Mouse (Mus musculus) neural tube, embryonic 15.5 days (tissue): Measurements from ENCODE around the gene Ak8. TPM values are rescaled to one million over a fixed set of nuclear protein-coding genes. Genes with fewer than 3 reads are reported as not detected.

Source experiments
- ATAC-seq: fragments of 200-750 bp; cut with Nextera tagmentation; 2 replicates; pipeline ENCODE4 v1.8.0; 2017; ENCODE audit warnings: mild to moderate bottlenecking, moderate TSS enrichment, moderate library complexity; ENCODE audit not compliant: low FRiP score
- H3K27ac ChIP-seq: fragments of 300-500 bp; sonication (generic); replicated peaks from 2 replicates; pipeline ENCODE4 v1.5.1; 2015; ENCODE audit warnings: mild to moderate bottlenecking, inconsistent platforms
- H3K27me3 ChIP-seq: fragments of 300-500 bp; sonication (generic); replicated peaks from 2 replicates; pipeline ENCODE4 v1.6.1; 2015; ENCODE audit warnings: inconsistent platforms
- H3K36me3 ChIP-seq: fragments of 300-500 bp; sonication (generic); 2 replicates; pipeline ENCODE4 v1.6.1; 2015; ENCODE audit warnings: inconsistent platforms
- H3K4me1 ChIP-seq: fragments of 300-500 bp; sonication (generic); 2 replicates; pipeline ENCODE4 v1.6.1; 2015; ENCODE audit warnings: inconsistent platforms
- H3K4me2 ChIP-seq: fragments of 300-500 bp; sonication (generic); 2 replicates; pipeline ENCODE4 v1.6.1; 2015; ENCODE audit warnings: inconsistent platforms, mild to moderate bottlenecking, moderate library complexity
- H3K4me3 ChIP-seq: fragments of 300-500 bp; sonication (generic); replicated peaks from 2 replicates; pipeline ENCODE4 v1.5.1; 2015; ENCODE audit warnings: mild to moderate bottlenecking, inconsistent platforms
- H3K9ac ChIP-seq: fragments of 300-500 bp; sonication (generic); replicated peaks from 2 replicates; pipeline ENCODE4 v1.6.1; 2015; ENCODE audit warnings: mild to moderate bottlenecking, inconsistent platforms
- H3K9me3 ChIP-seq: fragments of 300-500 bp; sonication (generic); replicated peaks from 2 replicates; pipeline ENCODE4 v1.6.1; 2016; ENCODE audit warnings: inconsistent platforms
- WGBS: fragments of 180-500 bp; shearing (Covaris S2); methylation state at CpG from one replicate; pipeline ENCODE4 v1.1.7; 2015; ENCODE audit warnings: mixed read lengths; 5-methylcytosine and 5-hydroxymethylcytosine counted together
- polyA plus RNA-seq: library from polyadenylated mRNA; unstranded; fragments of >200 nt; fragmentation: Nextera tagmentation; extraction: Ambion mirVana; gene quantifications from 2 replicates; pipeline ENCODE4 v1.2.1, GENCODE M21; 2015

Gene Ak8
- polyA plus RNA-seq, 1 experiment from 2014 or later, result 1.8 TPM

DNA sequence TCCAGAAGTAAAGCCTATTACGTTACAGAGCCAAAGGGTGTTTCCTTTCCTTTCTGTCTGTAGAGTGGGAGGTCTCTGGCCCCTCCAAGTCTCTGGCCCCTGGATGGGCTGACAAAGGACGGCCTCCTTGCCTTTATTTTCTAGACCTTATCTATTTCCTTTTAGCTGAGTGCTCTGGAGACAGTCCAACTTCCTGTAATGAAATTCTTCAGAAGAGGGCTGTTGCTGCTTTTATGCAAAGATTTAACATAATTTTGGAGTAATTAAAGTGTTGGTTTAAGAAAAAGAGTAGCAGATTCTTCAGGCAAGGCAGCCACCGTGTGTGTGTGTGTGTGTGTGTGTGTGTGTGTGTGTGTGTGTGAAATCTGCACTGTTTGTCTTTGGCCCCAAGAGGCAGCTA is 98.4 kb downstream of the Ak8 start:
- Histone ChIP-seq H3K9me3 (no peaks in the 10 kb centered on the region), H3K36me3 (no peaks in the 10 kb centered on the region), H3K27ac (0 out of 2 replicates have a peak overlapping the region, but pooled peaks have one; percentile 18), H3K4me2 (no peak overlapping the region), H3K9ac (no peak overlapping the region), H3K4me1 (peaks cover 25% of the 10 kb centered on the region), H3K4me3 (no peak overlapping the region), H3K27me3 (0 out of 2 replicates have a peak, but pooled peaks cover 3% of the 10 kb centered on the region)
- ATAC-seq, result no peak
- 40% methylated on average over 3 of the region's 3 CpGs for WGBS

- Histone ChIP-seq H3K27ac (no peak overlapping the region), H3K36me3 (no peaks in the 10 kb centered on the region), H3K4me3 (no peak overlapping the region), H3K4me1 (peaks cover 25% of the 10 kb centered on the region), H3K27me3 (0 out of 2 replicates have a peak, but pooled peaks cover 5% of the 10 kb centered on the region), H3K4me2 (no peak overlapping the region), H3K9me3 (no peaks in the 10 kb centered on the region), H3K9ac (no peak overlapping the region)
- 79% methylated on average over 2 of the region's 2 CpGs for WGBS
- no peak for ATAC-seq
Measured at GRCm38 (mm10) chr2:28799575-28799974, 99.6 kb downstream of the Ak8 start.

- Histone ChIP-seq H3K4me1 (peaks cover 5% of the 10 kb centered on the region), H3K36me3 (no peaks in the 10 kb centered on the region), H3K9ac (no peak overlapping the region), H3K4me2 (no peak overlapping the region), H3K27ac (no peak overlapping the region), H3K4me3 (no peak overlapping the region), H3K9me3 (no peaks in the 10 kb centered on the region), H3K27me3 (0 out of 2 replicates have a peak, but pooled peaks cover 5% of the 10 kb centered on the region)
- no peak for ATAC-seq
- 88% methylated on average over 7 of the region's 7 CpGs for WGBS
Measured at GRCm38 (mm10) chr2:28803406-28803805, 103.4 kb downstream of the Ak8 start.

- Histone ChIP-seq H3K4me2 (no peak overlapping the region), H3K4me3 (no peak overlapping the region), H3K9ac (no peak overlapping the region), H3K4me1 (no peaks in the 10 kb centered on the region), H3K9me3 (no peaks in the 10 kb centered on the region), H3K27me3 (no peaks in the 10 kb centered on the region), H3K36me3 (no peaks in the 10 kb centered on the region), H3K27ac (no peak overlapping the region)
- WGBS, result 81% methylated on average over 6 of the region's 6 CpGs
- no peak for ATAC-seq
Measured at GRCm38 (mm10) chr2:28808841-28809240, 108.9 kb downstream of the Ak8 start.

GRCm38 (mm10) chr2:28810260-28811013 is 110.5 kb downstream of the Ak8 start:
- no peak overlapping the region for H3K9ac ChIP-seq
- whole genome bisulfite sequencing, result 41% methylated on average over 5 of the region's 5 CpGs
- no peaks in the 10 kb centered on the region for H3K36me3 ChIP-seq
- H3K27me3 ChIP-seq, result no peaks in the 10 kb centered on the region
- no peaks in the 10 kb centered on the region for H3K9me3 ChIP-seq
- H3K27ac ChIP-seq, result no peak overlapping the region
- no peak overlapping the region for H3K4me2 ChIP-seq
- no peaks in the 10 kb centered on the region for H3K4me1 ChIP-seq
- ATAC-seq, result no peak
- no peak overlapping the region for H3K4me3 ChIP-seq

GRCm38 (mm10) chr2:28818866-28819265 is 118.9 kb downstream of the Ak8 start:
- ATAC-seq, result no peak
- peaks cover 7% of the 10 kb centered on the region for H3K36me3 ChIP-seq
- H3K27ac ChIP-seq, result no peak overlapping the region
- no peaks in the 10 kb centered on the region for H3K27me3 ChIP-seq
- H3K4me2 ChIP-seq, result no peak overlapping the region
- WGBS, result 88% methylated on average over 4 of the region's 4 CpGs
- H3K9ac ChIP-seq, result no peak overlapping the region
- H3K9me3 ChIP-seq, result no peaks in the 10 kb centered on the region
- H3K4me3 ChIP-seq, result no peak overlapping the region
- H3K4me1 ChIP-seq, result no peaks in the 10 kb centered on the region

DNA sequence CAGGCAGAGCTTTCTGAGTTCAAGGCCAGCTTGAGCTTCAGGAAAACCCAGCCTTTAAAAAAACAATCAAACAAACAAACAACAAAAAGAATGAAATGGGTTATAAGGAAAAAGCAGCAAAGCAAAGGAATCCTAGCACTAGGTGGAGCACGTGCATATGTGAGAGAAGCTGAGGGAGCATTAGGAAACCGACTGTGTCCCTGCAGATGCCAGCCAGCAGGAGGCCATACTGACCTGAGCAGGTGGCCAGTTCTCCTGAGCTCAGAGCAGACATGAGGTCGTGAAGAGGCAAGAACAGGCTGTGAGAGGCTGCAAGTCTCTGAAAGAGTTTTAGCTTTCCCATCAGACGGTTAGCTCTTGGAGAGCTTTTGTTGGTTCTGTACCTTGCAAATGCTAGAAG is 129.3 kb downstream of the Ak8 start:
- H3K27me3 ChIP-seq, result no peaks in the 10 kb centered on the region
- WGBS, result 44% methylated on average over 4 of the region's 4 CpGs
- peaks cover 84% of the 10 kb centered on the region for H3K36me3 ChIP-seq
- H3K4me1 ChIP-seq, result peaks cover 6% of the 10 kb centered on the region; the same call in 1 of the 2 replicates
- no peak overlapping the region for H3K4me2 ChIP-seq
- no peak overlapping the region for H3K9ac ChIP-seq
- no peak for ATAC-seq
- no peaks in the 10 kb centered on the region for H3K9me3 ChIP-seq
- H3K27ac ChIP-seq, result no peak overlapping the region
- H3K4me3 ChIP-seq, result no peak overlapping the region

GRCm38 (mm10) chr2:28836181-28836940 is 136.4 kb downstream of the Ak8 start:
- Histone ChIP-seq H3K27me3 (no peaks in the 10 kb centered on the region), H3K36me3 (peaks cover 36% of the 10 kb centered on the region), H3K9ac (no peak overlapping the region), H3K4me3 (no peak overlapping the region), H3K27ac (no peak overlapping the region), H3K4me1 (peaks cover 42% of the 10 kb centered on the region), H3K4me2 (no peak overlapping the region), H3K9me3 (no peaks in the 10 kb centered on the region)
- WGBS, result 77% methylated on average over 3 of the region's 3 CpGs
- ATAC-seq, result no peak

DNA sequence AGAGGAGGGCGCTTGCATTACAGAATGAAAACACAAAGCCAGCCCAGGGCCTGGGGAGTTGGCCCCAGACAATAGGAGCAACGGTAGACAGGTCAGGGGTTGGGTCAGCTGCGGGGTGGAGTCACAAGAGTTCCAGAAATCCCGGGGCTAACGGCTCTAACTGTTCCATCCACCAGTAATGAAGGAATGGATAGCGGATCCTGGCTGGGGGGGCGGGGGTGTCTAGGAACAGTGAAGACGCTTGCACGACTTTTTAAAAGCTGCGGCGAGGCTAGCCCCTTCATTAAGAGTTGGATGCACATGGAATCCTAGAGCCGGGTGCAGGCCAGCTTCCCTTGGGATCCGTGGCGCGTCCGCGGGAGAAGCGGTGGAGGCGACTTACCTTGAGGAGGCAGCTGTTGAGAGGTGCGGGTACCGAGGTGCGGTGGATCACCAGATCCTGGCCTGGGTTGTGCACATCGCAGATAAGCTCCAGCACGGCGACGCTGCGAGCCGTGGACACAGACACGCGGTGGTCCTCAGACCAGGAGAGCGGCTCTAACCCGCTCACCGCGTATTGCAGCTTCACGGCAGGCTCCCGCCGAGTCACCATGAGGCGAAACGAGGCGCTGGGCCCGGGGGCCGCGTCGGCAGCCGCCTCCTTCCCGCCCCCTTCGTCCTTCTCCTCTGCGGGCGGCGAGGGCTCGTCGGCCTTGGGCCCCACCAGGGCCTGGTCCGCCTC is 139.7 kb downstream of the Ak8 start:
- H3K4me3 ChIP-seq, result peak overlapping the region; percentile 77
- H3K9ac ChIP-seq, result peak overlapping the region; percentile 85
- H3K36me3 ChIP-seq, result peaks cover 6% of the 10 kb centered on the region
- H3K4me2 ChIP-seq, result peak overlapping the region; percentile 84
- no peaks in the 10 kb centered on the region for H3K27me3 ChIP-seq
- peak; percentile 65 for ATAC-seq
- peak overlapping the region; percentile 91 for H3K27ac ChIP-seq
- WGBS, result under 1% methylated on average over 50 of the region's 53 CpGs
- peaks cover 62% of the 10 kb centered on the region for H3K4me1 ChIP-seq
- H3K9me3 ChIP-seq, result no peaks in the 10 kb centered on the region

- under 1% methylated on average over 63 of the region's 63 CpGs for WGBS
- Histone ChIP-seq H3K4me1 (peaks cover 62% of the 10 kb centered on the region), H3K4me2 (peak within 1 kb of the TSS; percentile 84), H3K9me3 (no peaks in the 10 kb centered on the region), H3K4me3 (peak within 1 kb of the TSS; percentile 77), H3K36me3 (peaks cover 4% of the 10 kb centered on the region), H3K27me3 (no peaks in the 10 kb centered on the region), H3K27ac (peak within 1 kb of the TSS; percentile 91), H3K9ac (peak within 1 kb of the TSS; percentile 85)
- peak; percentile 97 for ATAC-seq
Measured at GRCm38 (mm10) chr2:28840222-28840951, 140.4 kb downstream of the Ak8 start, which contains the start of the genes Gtf3c4 and Ddx31. Gtf3c4 (minus strand) TSS chr2:28840360. Ddx31 (plus strand) TSS chr2:28840406.

DNA sequence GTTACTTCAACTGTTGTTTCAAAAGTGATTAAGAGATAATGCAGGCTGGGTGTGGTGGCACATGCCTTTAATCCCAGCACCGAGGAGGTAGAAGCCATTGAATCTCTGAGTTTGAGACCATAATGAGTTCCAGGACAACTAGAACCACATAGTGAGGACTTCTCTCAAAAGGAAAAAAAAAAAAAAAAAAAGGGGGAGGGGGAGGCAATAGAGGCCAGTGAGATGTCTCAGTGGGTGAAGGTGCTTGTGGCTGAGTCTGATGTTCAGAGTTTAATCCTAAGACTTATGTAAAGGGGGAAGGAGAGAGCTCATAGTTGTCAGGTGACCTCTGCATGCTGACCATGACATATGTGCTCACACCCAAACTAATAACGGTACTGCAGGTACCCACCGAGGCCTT is 142.1 kb downstream of the Ak8 start:
- ATAC-seq, result no peak
- Histone ChIP-seq H3K27me3 (no peaks in the 10 kb centered on the region), H3K36me3 (peaks cover 18% of the 10 kb centered on the region), H3K9me3 (no peaks in the 10 kb centered on the region), H3K27ac (no peak overlapping the region), H3K4me1 (peaks cover 49% of the 10 kb centered on the region), H3K4me3 (no peak overlapping the region), H3K4me2 (peak overlapping the region; percentile 84), H3K9ac (no peak overlapping the region)
- 86% methylated on average over 3 of the region's 3 CpGs for WGBS
